Mouse (Mus musculus): ENCODE measurements at regions not wholly inside any gene's neighbourhood (a gene's known extent, or its start where the extent isn't known, plus 50 kb on each side); places are given as distances from the start of the nearest gene placed in this dataset.

- no peak overlapping the region for H3K4me3 ChIP-seq (ENCODE audit: low read depth, low read length)
- no peak for DNase-seq (ENCODE audit: low spot score)
- H3K27ac ChIP-seq (ENCODE audit: low read depth) = no peak overlapping the region
- no peaks in the 10 kb centered on the region for H3K4me1 ChIP-seq (ENCODE audit: control insufficient read depth, insufficient read depth)
- no peak overlapping the region for H3K9ac ChIP-seq (replicated peaks; ENCODE audit: low read depth, low read length)
- no peaks in the 10 kb centered on the region for H3K9me3 ChIP-seq (replicated peaks; ENCODE audit: control insufficient read depth, low read length)
- H3K36me3 ChIP-seq (replicated peaks; ENCODE audit: control insufficient read depth, insufficient read depth, low read length) = no peaks in the 10 kb centered on the region
- 68% methylated on average over 4 of the region's 4 CpGs for WGBS
- no peaks in the 10 kb centered on the region for H3K27me3 ChIP-seq (ENCODE audit: control insufficient read depth, insufficient read depth, low read length)
- TF ChIP-seq CTCF (IDR thresholded peaks at IDR 0.05; ENCODE audit: low read depth) (no peak), EP300 (IDR thresholded peaks at IDR 0.05; ENCODE audit: low read depth) (no peak)
- no peak for ATAC-seq (ENCODE audit: insufficient read depth, low read depth)
- H3K4me2 ChIP-seq (ENCODE audit: low read depth, low read length) = no peak overlapping the region
Measured at GRCm38 (mm10) chr9:101807249-101807648, 54.4 kb upstream of the 9630041A04Rik start.

DNA sequence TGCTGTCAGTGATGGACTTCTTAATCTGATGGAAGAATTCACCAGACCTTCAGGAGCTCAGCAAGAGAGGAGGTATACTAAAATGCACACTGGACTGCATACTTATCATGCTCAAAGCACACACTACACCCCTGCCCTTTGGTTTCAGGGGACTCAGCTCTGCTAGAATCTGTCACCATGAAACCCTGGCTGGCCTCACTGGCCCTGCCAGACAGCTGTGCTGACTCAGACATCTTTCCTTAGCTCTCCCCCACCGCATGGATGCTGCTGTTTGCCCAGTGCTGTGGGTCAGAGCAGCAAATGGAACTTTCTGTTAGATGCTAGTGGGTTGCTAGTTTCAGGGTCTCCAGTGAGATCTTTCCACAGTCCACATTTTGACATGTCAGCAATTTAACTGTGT lies 64.9 kb upstream of the 9630041A04Rik start:
- Histone ChIP-seq H3K27ac (ENCODE audit: low read depth) (no peak overlapping the region), H3K9me3 (replicated peaks; ENCODE audit: control insufficient read depth, low read length) (no peaks in the 10 kb centered on the region), H3K36me3 (replicated peaks; ENCODE audit: control insufficient read depth, insufficient read depth, low read length) (no peaks in the 10 kb centered on the region), H3K4me3 (ENCODE audit: low read depth, low read length) (no peak overlapping the region), H3K4me1 (ENCODE audit: control insufficient read depth, insufficient read depth) (no peaks in the 10 kb centered on the region), H3K27me3 (ENCODE audit: control insufficient read depth, insufficient read depth, low read length) (no peaks in the 10 kb centered on the region), H3K9ac (replicated peaks; ENCODE audit: low read depth, low read length) (no peak overlapping the region), H3K4me2 (ENCODE audit: low read depth, low read length) (no peak overlapping the region)
- no peak for TF ChIP-seq CTCF (IDR thresholded peaks at IDR 0.05; ENCODE audit: low read depth)
- no peak for TF ChIP-seq EP300 (IDR thresholded peaks at IDR 0.05; ENCODE audit: low read depth)
- WGBS = 46% methylated on average over 1 of the region's 1 CpGs
- DNase-seq (ENCODE audit: low spot score) (no peak), ATAC-seq (ENCODE audit: insufficient read depth, low read depth) (no peak)

DNA sequence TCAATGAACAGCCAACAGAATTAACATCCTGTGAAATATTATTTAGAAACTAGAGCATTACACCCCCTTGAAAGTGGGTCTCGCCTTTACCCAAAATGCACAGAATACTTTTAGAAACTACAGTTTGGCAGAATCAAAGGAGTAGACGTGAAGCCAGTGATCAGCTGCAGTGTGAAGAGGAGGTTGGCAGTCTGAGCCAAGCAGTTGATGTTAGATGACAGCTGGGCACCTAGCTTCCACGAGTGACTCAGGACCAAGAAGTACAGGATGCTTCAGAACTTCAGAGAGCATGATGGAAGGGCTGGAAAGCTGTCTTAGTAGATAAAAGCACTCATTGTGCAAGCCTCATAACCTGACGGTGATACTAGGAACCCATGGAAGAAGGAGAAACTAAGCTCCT lies 65.6 kb upstream of the 9630041A04Rik start:
- H3K27ac ChIP-seq (ENCODE audit: low read depth) = no peak overlapping the region
- ATAC-seq (ENCODE audit: insufficient read depth, low read depth) (no peak), DNase-seq (ENCODE audit: low spot score) (no peak)
- no peaks in the 10 kb centered on the region for H3K27me3 ChIP-seq (ENCODE audit: control insufficient read depth, insufficient read depth, low read length)
- no peaks in the 10 kb centered on the region for H3K36me3 ChIP-seq (replicated peaks; ENCODE audit: control insufficient read depth, insufficient read depth, low read length)
- no peak overlapping the region for H3K4me2 ChIP-seq (ENCODE audit: low read depth, low read length)
- no peak overlapping the region for H3K9ac ChIP-seq (replicated peaks; ENCODE audit: low read depth, low read length)
- 49% methylated on average over 4 of the region's 4 CpGs for WGBS
- H3K4me1 ChIP-seq (ENCODE audit: control insufficient read depth, insufficient read depth) = no peaks in the 10 kb centered on the region
- H3K9me3 ChIP-seq (replicated peaks; ENCODE audit: control insufficient read depth, low read length) = no peaks in the 10 kb centered on the region
- H3K4me3 ChIP-seq (ENCODE audit: low read depth, low read length) = no peak overlapping the region
- TF ChIP-seq CTCF (IDR thresholded peaks at IDR 0.05; ENCODE audit: low read depth) (no peak), EP300 (IDR thresholded peaks at IDR 0.05; ENCODE audit: low read depth) (no peak)

- no peak for TF ChIP-seq CTCF (IDR thresholded peaks at IDR 0.05; ENCODE audit: low read depth)
- no peak for TF ChIP-seq EP300 (IDR thresholded peaks at IDR 0.05; ENCODE audit: low read depth)
- ATAC-seq (ENCODE audit: insufficient read depth, low read depth) = no peak
- 45% methylated on average over 2 of the region's 2 CpGs for WGBS
Measured at GRCm38 (mm10) chr9:101795436-101795835, 66.2 kb upstream of the 9630041A04Rik start.

DNA sequence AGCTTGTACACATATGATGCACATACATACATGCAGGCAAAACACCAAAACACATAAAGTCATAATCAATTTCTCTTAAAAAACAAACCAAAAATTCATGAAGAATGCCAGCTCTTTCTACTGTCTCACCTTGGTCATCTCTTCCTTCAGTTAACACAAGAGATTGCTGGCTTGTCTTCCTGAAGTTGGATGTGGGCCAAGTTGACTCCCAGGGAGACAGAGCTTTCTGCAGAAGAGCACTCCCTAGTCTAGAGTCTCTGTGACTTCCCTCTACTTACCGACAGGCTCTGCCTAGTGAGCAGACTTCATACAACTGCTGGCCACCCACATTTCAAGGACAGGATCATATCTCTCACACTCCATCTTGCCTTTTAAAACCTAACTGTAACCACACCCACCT lies 70.7 kb upstream of the 9630041A04Rik start:
- DNase-seq (ENCODE audit: low spot score) (no peak), ATAC-seq (ENCODE audit: insufficient read depth, low read depth) (no peak)
- Histone ChIP-seq H3K4me3 (ENCODE audit: low read depth, low read length) (no peak overlapping the region), H3K36me3 (replicated peaks; ENCODE audit: control insufficient read depth, insufficient read depth, low read length) (no peaks in the 10 kb centered on the region), H3K9ac (replicated peaks; ENCODE audit: low read depth, low read length) (no peak overlapping the region), H3K4me1 (ENCODE audit: control insufficient read depth, insufficient read depth) (no peaks in the 10 kb centered on the region), H3K4me2 (ENCODE audit: low read depth, low read length) (no peak overlapping the region), H3K9me3 (replicated peaks; ENCODE audit: control insufficient read depth, low read length) (no peaks in the 10 kb centered on the region), H3K27me3 (ENCODE audit: control insufficient read depth, insufficient read depth, low read length) (no peaks in the 10 kb centered on the region), H3K27ac (ENCODE audit: low read depth) (no peak overlapping the region)
- TF ChIP-seq EP300 (IDR thresholded peaks at IDR 0.05; ENCODE audit: low read depth) (no peak), CTCF (IDR thresholded peaks at IDR 0.05; ENCODE audit: low read depth) (no peak)
- WGBS = 28% methylated on average over 1 of the region's 1 CpGs

More at GRCm38 (mm10) chr9:101795436-101795835, 66.2 kb upstream of the 9630041A04Rik start:
- no peaks in the 10 kb centered on the region for H3K9me3 ChIP-seq (replicated peaks; ENCODE audit: control insufficient read depth, low read length)
- no peak overlapping the region for H3K4me3 ChIP-seq (ENCODE audit: low read depth, low read length)
- H3K27ac ChIP-seq (ENCODE audit: low read depth) = no peak overlapping the region
- no peaks in the 10 kb centered on the region for H3K4me1 ChIP-seq (ENCODE audit: control insufficient read depth, insufficient read depth)
- H3K27me3 ChIP-seq (ENCODE audit: control insufficient read depth, insufficient read depth, low read length) = no peaks in the 10 kb centered on the region
- no peak overlapping the region for H3K9ac ChIP-seq (replicated peaks; ENCODE audit: low read depth, low read length)
- DNase-seq (ENCODE audit: low spot score) = no peak
- H3K4me2 ChIP-seq (ENCODE audit: low read depth, low read length) = no peak overlapping the region
- no peaks in the 10 kb centered on the region for H3K36me3 ChIP-seq (replicated peaks; ENCODE audit: control insufficient read depth, insufficient read depth, low read length)

DNA sequence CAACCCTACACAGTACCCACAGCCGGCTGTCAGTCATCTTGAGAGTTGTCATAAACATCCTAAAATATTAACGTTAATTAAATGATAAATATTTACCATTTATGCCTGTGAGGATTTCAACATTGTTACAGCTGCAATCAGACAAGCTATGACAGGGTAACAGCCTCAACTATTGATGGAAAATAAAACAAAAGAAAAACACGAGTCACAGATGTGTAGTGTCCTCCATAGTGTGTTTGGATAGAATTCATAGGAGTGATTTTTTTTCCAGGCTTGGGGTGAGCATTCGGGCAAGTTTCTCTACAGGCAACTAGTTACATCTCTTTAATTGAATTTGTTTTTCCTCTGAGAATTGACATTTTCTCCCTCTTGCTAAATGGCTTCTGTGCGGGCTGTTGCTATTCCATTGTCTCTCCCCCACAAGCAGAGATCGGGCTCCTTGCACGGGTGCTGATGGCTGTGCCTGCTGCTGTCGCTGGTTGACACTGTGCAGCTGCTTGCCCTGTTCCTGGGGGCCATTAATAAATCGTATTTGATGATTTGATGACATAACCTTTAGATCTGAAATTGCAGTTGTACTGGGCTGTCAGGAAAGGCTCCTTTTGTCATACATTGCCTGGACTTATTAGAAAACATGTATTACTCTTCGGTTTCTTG lies 120.6 kb upstream of the 9630041A04Rik start:
- no peak for ATAC-seq (ENCODE audit: insufficient read depth, low read depth)
- Histone ChIP-seq H3K4me2 (ENCODE audit: low read depth, low read length) (no peak overlapping the region), H3K4me3 (ENCODE audit: low read depth, low read length) (no peak overlapping the region), H3K36me3 (replicated peaks; ENCODE audit: control insufficient read depth, insufficient read depth, low read length) (no peaks in the 10 kb centered on the region), H3K27me3 (ENCODE audit: control insufficient read depth, insufficient read depth, low read length) (no peaks in the 10 kb centered on the region), H3K4me1 (ENCODE audit: control insufficient read depth, insufficient read depth) (no peaks in the 10 kb centered on the region), H3K9me3 (replicated peaks; ENCODE audit: control insufficient read depth, low read length) (no peaks in the 10 kb centered on the region), H3K9ac (replicated peaks; ENCODE audit: low read depth, low read length) (no peak overlapping the region), H3K27ac (ENCODE audit: low read depth) (no peak overlapping the region)
- WGBS = 48% methylated on average over 10 of the region's 10 CpGs
- DNase-seq (ENCODE audit: low spot score) = no peak
- no peak for TF ChIP-seq CTCF (IDR thresholded peaks at IDR 0.05; ENCODE audit: low read depth)
- no peak for TF ChIP-seq EP300 (IDR thresholded peaks at IDR 0.05; ENCODE audit: low read depth)
